Mouse (Mus musculus) midbrain, embryonic 14.5 days (tissue): ENCODE data around the gene Vmn1r14. TPM values are rescaled to one million over a fixed set of nuclear protein-coding genes. Genes with fewer than 3 reads are reported as not detected.

ENCODE experiments used
- polyA plus RNA-seq: library from polyadenylated mRNA; unstranded; fragments of >200 nt; fragmentation: Nextera tagmentation; extraction: Ambion mirVana; gene quantifications from 2 replicates; pipeline ENCODE4 v1.2.1, GENCODE M21; 2014

Gene Vmn1r14
- polyA plus RNA-seq, 1 experiment from 2014 or later = not detected

Other genes starting within 250 kb of the Vmn1r14 start
- not detected in 2 replicates for gene Vmn1r6, start 234.4 kb upstream of the Vmn1r14 start, polyA plus RNA-seq
- not detected in 2 replicates for gene Vmn1r7, start 206.4 kb upstream of the Vmn1r14 start, polyA plus RNA-seq
- not detected in 2 replicates for gene Vmn1r8, start 199.4 kb upstream of the Vmn1r14 start, polyA plus RNA-seq
- gene Vmn1r9, start 164.9 kb upstream of the Vmn1r14 start, polyA plus RNA-seq = not detected in 2 replicates
- not detected in 2 replicates for gene Vmn1r10, start 122.2 kb upstream of the Vmn1r14 start, polyA plus RNA-seq
- gene Vmn1r11, start 98.2 kb upstream of the Vmn1r14 start, polyA plus RNA-seq = not detected in 2 replicates
- not detected in 2 replicates for gene Vmn1r12, start 74.8 kb upstream of the Vmn1r14 start, polyA plus RNA-seq
- gene Vmn1r13, start 28.4 kb upstream of the Vmn1r14 start, polyA plus RNA-seq = not detected in 2 replicates
- gene Vmn1r15, start 26.3 kb downstream of the Vmn1r14 start, polyA plus RNA-seq = not detected in 2 replicates
- gene Vmn1r16, start 97.8 kb downstream of the Vmn1r14 start, polyA plus RNA-seq = not detected in 2 replicates
- gene Vmn1r17, start 132.0 kb downstream of the Vmn1r14 start, polyA plus RNA-seq = not detected in 2 replicates
- gene Vmn1r18, start 164.1 kb downstream of the Vmn1r14 start, polyA plus RNA-seq = not detected in 2 replicates
- not detected in 2 replicates for gene Vmn1r19, start 172.1 kb downstream of the Vmn1r14 start, polyA plus RNA-seq
- gene Vmn1r20, start 197.2 kb downstream of the Vmn1r14 start, polyA plus RNA-seq = not detected in 2 replicates